Mouse (Mus musculus) midbrain, embryonic 14.5 days (tissue): ENCODE measurements around the gene Ms4a4c. TPM values are rescaled to one million over a fixed set of nuclear protein-coding genes. Genes with fewer than 3 reads are reported as not detected.
"Not testable (repeated sequence)": the region's sequence is repeated elsewhere in the genome, so short reads cannot be mapped to it uniquely, and the experiment has no call there.

ENCODE experiments used
- ATAC-seq: fragments of 200-750 bp; cut with Nextera tagmentation; 2 replicates; pipeline ENCODE4 v1.8.0; 2017; ENCODE audit warnings: moderate number of reproducible peaks, moderate library complexity; ENCODE audit not compliant: low FRiP score, low TSS enrichment
- DNase-seq: peaks from one replicate; pipeline ENCODE4 v3.0.0-alpha.2; 2015
- H3K27ac ChIP-seq: fragments of 300-500 bp; sonication (generic); replicated peaks from 2 replicates; pipeline ENCODE4 v1.5.1; 2014; ENCODE audit warnings: mild to moderate bottlenecking, low read depth, low read length, moderate library complexity
- H3K27me3 ChIP-seq: fragments of 300-500 bp; sonication (generic); 2 replicates; pipeline ENCODE4 v1.6.1; 2014; ENCODE audit warnings: low read length, control low read depth, mixed read lengths; ENCODE audit not compliant: control insufficient read depth, insufficient read depth
- H3K36me3 ChIP-seq: fragments of 300-500 bp; sonication (generic); 2 replicates; pipeline ENCODE4 v1.6.1; 2014; ENCODE audit warnings: low read length, control low read depth; ENCODE audit not compliant: control insufficient read depth, insufficient read depth
- H3K4me1 ChIP-seq: fragments of 300-500 bp; sonication (generic); 2 replicates; pipeline ENCODE4 v1.6.1; 2014; ENCODE audit warnings: mild to moderate bottlenecking, antibody characterized with exemption, low read length, control low read depth; ENCODE audit not compliant: control insufficient read depth, insufficient read depth
- H3K4me2 ChIP-seq: fragments of 300-500 bp; sonication (generic); 2 replicates; pipeline ENCODE4 v1.6.1; 2014; ENCODE audit warnings: mild to moderate bottlenecking, low read length, moderate library complexity
- H3K4me3 ChIP-seq: fragments of 300-500 bp; sonication (generic); replicated peaks from 2 replicates; pipeline ENCODE4 v1.5.1; 2014; ENCODE audit warnings: low read depth, low read length
- H3K9ac ChIP-seq: fragments of 300-500 bp; sonication (generic); replicated peaks from 2 replicates; pipeline ENCODE4 v1.6.1; 2014; ENCODE audit warnings: mild to moderate bottlenecking, low read length, moderate library complexity
- H3K9me3 ChIP-seq: fragments of 300-500 bp; sonication (generic); 2 replicates; pipeline ENCODE4 v1.6.1; 2016; ENCODE audit warnings: low read length, control low read depth, mixed read lengths; ENCODE audit not compliant: control insufficient read depth
- WGBS: fragments of 180-500 bp; shearing (Covaris S2); extraction: QIAGEN DNeasy Blood & Tissue Kit; methylation state at CpG from one replicate; pipeline ENCODE4 v1.1.7; 2014; 5-methylcytosine and 5-hydroxymethylcytosine counted together
- polyA plus RNA-seq: library from polyadenylated mRNA; unstranded; fragments of >200 nt; fragmentation: Nextera tagmentation; extraction: Ambion mirVana; gene quantifications from 2 replicates; pipeline ENCODE4 v1.2.1, GENCODE M21; 2014

Ms4a4c gene
- polyA plus RNA-seq, 1 experiment from 2014 or later = 2.7 TPM

- ATAC-seq = no peak
- H3K4me3 ChIP-seq = no peak overlapping the region
- no peak for DNase-seq
- H3K9ac ChIP-seq = no peak overlapping the region
- 87% methylated on average over 4 of the region's 4 CpGs for WGBS
- H3K4me1 ChIP-seq = no peaks in the 10 kb centered on the region
- H3K9me3 ChIP-seq = no peaks in the 10 kb centered on the region
- H3K27me3 ChIP-seq = no peaks in the 10 kb centered on the region
- no peak overlapping the region for H3K27ac ChIP-seq
- H3K36me3 ChIP-seq = no peaks in the 10 kb centered on the region
- H3K4me2 ChIP-seq = no peak overlapping the region
These were observed 16.9 kb upstream of the Ms4a4c start for GRCm38 (mm10) chr19:11387685-11388084.

DNA sequence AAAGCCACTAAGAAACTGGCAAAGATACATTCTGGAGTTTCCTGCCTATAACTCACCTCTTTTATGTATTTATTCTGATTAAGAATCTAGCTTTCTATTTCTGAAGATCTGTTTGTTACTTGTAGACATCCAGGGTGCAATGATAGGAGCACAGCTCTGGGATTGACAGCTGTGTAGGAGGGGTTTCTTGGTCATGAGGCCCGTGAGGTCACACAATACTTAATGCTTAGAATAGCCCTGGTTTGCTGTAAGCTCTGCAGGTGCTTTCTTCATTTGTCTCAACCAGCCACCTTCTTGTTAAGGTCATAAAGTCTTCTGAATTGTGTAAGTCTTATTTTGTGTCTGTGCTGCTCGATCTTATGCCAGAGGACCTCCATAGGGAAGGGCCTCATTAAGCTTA lies 15.6 kb upstream of the Ms4a4c start:
- no peak overlapping the region for H3K9ac ChIP-seq
- H3K9me3 ChIP-seq = no peaks in the 10 kb centered on the region
- H3K27ac ChIP-seq = no peak overlapping the region
- no peaks in the 10 kb centered on the region for H3K27me3 ChIP-seq
- H3K36me3 ChIP-seq = no peaks in the 10 kb centered on the region
- 85% methylated on average over 2 of the region's 2 CpGs for WGBS
- no peak for ATAC-seq
- no peaks in the 10 kb centered on the region for H3K4me1 ChIP-seq
- no peak overlapping the region for H3K4me2 ChIP-seq
- H3K4me3 ChIP-seq = no peak overlapping the region
- DNase-seq = no peak

DNA sequence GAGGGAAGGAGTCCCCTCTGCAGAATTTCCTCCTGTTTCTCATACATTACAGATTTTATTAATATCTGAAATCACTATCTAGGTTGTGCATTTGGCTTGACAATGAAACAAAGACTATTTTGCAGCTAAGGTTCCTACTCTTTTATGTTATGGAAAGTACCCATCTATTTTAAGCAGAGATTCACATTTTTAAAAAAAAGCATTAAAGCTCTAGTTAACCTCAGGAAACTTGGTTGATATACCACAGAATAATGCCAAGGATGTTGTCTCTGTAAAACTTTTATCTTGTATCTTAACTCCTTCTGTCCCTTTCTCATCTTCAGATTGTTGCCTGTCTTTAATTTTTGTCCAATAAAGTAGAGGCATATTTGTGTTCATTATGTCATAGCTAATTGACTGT lies 8.8 kb upstream of the Ms4a4c start:
- ATAC-seq (no peak), DNase-seq (no peak)
- H3K4me2 ChIP-seq = no peak overlapping the region

GRCm38 (mm10) chr19:11407428-11407827 lies 2.9 kb downstream of the Ms4a4c start:
- Histone ChIP-seq H3K4me2 (no peak overlapping the region), H3K4me3 (no peak overlapping the region), H3K9me3 (no peaks in the 10 kb centered on the region), H3K27ac (no peak overlapping the region), H3K27me3 (no peaks in the 10 kb centered on the region), H3K36me3 (no peaks in the 10 kb centered on the region), H3K4me1 (no peaks in the 10 kb centered on the region), H3K9ac (no peak overlapping the region)
- DNase-seq = no peak
- no peak for ATAC-seq

More for the DNA sequence above, 8.8 kb upstream of the Ms4a4c start:
- H3K4me3 ChIP-seq = no peak overlapping the region
- H3K9ac ChIP-seq = no peak overlapping the region
- no peaks in the 10 kb centered on the region for H3K27me3 ChIP-seq
- H3K9me3 ChIP-seq = no peaks in the 10 kb centered on the region
- H3K4me1 ChIP-seq = no peaks in the 10 kb centered on the region
- H3K27ac ChIP-seq = no peak overlapping the region
- H3K36me3 ChIP-seq = no peaks in the 10 kb centered on the region

DNA sequence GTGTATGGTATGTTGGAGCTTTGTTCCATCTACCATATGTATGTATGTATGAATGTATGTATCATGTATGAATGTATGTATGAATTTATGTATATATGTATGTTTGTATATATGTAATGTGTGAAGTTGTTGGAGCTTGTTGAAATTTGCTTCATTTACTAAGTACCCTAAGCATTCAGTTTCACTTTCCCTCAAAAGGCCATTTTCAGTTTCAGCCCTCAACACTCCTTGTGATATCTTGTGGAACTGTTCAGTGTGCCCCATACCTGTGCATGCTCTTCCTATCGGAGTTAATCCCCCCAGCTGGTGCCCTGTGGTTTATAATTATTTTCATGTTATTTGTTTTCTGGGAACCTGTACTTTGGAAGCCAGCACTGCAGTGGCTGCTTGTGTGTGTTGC lies 4.0 kb downstream of the Ms4a4c start:
- DNase-seq = no peak
- Histone ChIP-seq H3K9me3 (no peaks in the 10 kb centered on the region), H3K4me1 (no peaks in the 10 kb centered on the region), H3K9ac (no peak overlapping the region), H3K27ac (no peak overlapping the region), H3K27me3 (no peaks in the 10 kb centered on the region), H3K4me2 (no peak overlapping the region), H3K4me3 (no peak overlapping the region), H3K36me3 (no peaks in the 10 kb centered on the region)
- no peak for ATAC-seq
- 89% methylated on average over 1 of the region's 1 CpGs for WGBS

DNA sequence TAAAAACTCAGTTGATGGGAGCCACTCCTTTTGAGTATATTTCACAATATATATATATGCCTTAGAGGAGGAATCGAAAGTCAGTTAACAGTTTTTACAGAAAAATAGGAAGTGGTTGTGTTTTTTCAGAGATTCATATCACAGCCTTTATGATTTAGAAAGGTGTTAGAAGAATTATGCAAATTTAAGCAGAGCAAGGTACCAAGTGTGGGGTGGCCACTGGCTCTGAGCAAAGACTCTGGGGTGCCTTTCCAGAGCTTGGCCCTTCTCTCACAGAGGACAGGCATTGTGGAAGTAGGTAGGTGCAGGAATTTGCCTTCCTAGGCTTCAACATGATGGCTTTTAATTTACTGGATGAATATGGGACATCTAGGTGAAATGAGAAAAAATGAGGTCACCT lies 7.1 kb downstream of the Ms4a4c start:
- no peak overlapping the region for H3K4me3 ChIP-seq
- no peak overlapping the region for H3K9ac ChIP-seq
- no peaks in the 10 kb centered on the region for H3K36me3 ChIP-seq
- H3K9me3 ChIP-seq = no peaks in the 10 kb centered on the region
- no peak for ATAC-seq
- no peak overlapping the region for H3K27ac ChIP-seq
- WGBS = 76% methylated on average over 1 of the region's 1 CpGs
- no peak overlapping the region for H3K4me2 ChIP-seq
- H3K27me3 ChIP-seq = no peaks in the 10 kb centered on the region
- DNase-seq = no peak
- no peaks in the 10 kb centered on the region for H3K4me1 ChIP-seq

- ATAC-seq = no peak
- no peak overlapping the region for H3K27ac ChIP-seq
- 91% methylated on average over 1 of the region's 1 CpGs for WGBS
- no peaks in the 10 kb centered on the region for H3K36me3 ChIP-seq
- no peaks in the 10 kb centered on the region for H3K27me3 ChIP-seq
- no peaks in the 10 kb centered on the region for H3K4me1 ChIP-seq
- H3K4me3 ChIP-seq = no peak overlapping the region
- H3K9ac ChIP-seq = no peak overlapping the region
- H3K4me2 ChIP-seq = no peak overlapping the region
- H3K9me3 ChIP-seq = no peaks in the 10 kb centered on the region
- no peak for DNase-seq
These were observed 9.5 kb downstream of the Ms4a4c start for GRCm38 (mm10) chr19:11414084-11414483.

DNA sequence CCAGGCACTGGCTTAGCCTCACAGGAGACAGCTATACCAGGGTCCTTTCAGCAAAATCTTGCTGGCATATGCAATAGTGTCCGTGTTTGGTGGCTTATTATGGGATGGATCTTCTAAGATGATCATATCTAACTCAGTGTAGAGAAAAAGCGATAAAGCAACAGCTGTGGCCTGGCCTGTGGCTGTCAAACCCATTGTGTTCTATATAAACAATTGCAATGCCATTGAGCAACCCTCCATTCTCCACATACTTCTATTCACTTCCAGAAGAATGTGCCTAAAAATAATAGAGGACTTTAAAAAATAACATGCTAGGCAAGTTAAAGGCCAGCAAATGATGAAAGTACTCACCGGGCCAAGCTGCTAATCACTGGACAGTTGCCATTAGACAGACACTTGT lies 11.0 kb downstream of the Ms4a4c start:
- 72% methylated on average over 3 of the region's 3 CpGs for WGBS

DNA sequence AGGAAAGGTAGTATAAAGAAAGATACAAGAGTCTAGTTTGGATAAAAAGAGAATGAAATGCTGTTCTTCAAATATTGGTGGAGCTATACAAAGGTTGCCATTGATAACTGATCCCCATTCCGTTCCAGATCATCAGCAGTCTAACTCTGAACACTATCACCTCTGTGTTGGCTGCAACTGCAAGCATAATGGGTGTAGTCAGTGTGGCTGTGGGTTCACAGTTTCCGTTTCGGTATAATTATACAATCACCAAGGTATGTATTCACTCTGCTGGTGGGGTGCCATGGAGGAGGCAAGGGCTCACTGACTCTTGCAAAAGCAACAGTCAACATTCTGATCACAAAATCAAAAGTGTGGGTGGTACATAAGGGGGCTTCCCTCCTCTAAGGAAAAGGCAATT lies 14.3 kb downstream of the Ms4a4c start:
- WGBS = 78% methylated on average over 1 of the region's 3 CpGs
- not testable (repeated sequence) for ATAC-seq, H3K4me3 ChIP-seq, H3K9me3 ChIP-seq, H3K27me3 ChIP-seq, H3K4me2 ChIP-seq, H3K27ac ChIP-seq, DNase-seq, H3K9ac ChIP-seq, H3K4me1 ChIP-seq, H3K36me3 ChIP-seq

More for the DNA sequence above, 11.0 kb downstream of the Ms4a4c start:
- DNase-seq = no peak
- Histone ChIP-seq H3K27me3 (no peaks in the 10 kb centered on the region), H3K9me3 (no peaks in the 10 kb centered on the region), H3K4me3 (no peak overlapping the region), H3K4me1 (no peaks in the 10 kb centered on the region), H3K4me2 (no peak overlapping the region), H3K27ac (no peak overlapping the region), H3K9ac (no peak overlapping the region), H3K36me3 (no peaks in the 10 kb centered on the region)
- ATAC-seq = no peak
